17 mouse cellular contexts compared by ENCODE assay signal in the genomic region with DNA sequence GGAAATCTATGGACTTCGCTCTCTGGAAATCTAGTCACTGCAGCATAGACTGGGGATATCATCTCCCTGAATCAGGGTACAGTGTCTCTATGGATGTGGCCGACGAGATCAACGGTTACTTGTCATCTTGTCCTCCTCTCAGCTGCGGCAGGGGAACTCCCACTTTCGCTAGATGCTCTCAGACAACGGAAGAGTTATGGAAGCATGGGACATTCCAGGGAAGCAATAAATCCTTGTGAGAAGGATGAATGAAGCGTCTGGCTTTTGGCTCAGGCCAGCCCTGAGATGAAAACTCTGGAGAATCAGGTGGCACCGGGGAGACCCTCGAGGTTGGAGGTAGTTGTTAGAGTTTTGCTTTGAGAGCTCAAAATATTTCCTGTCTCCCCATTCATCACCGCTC.
"Had no signal": no experiment of that assay in that cellular context is flagged by ENCODE, and none has a peak within 500 bp of the region (broad histone marks: within the 10 kb centered on the region; RNA-seq: fewer than 3 reads in every experiment).

No protein-coding gene starts in this region.

- ATAC-seq: hindbrain, embryonic 16.5 days; inflammation-experienced regulatory T-cells, adult 6 months; intestine, embryonic 15.5 days; liver, embryonic 12.5 days had no signal

- H3K9ac ChIP-seq: heart, embryonic 12.5 days; hindbrain, embryonic 12.5 days; hindbrain, embryonic 14.5 days; intestine, embryonic 15.5 days; kidney, embryonic 15.5 days; limb, embryonic 13.5 days; limb, embryonic 15.5 days; liver, embryonic 12.5 days; liver, embryonic 14.5 days had no signal

- DNase-seq: gastrocnemius, postnatal 10 days; kidney, postnatal 10 days; kidney, postnatal 25 days had no signal

- H3K4me3 ChIP-seq: heart, embryonic 10.5 days; heart, embryonic 12.5 days; hindbrain, embryonic 10.5 days; hindbrain, embryonic 12.5 days; intestine, embryonic 15.5 days; kidney, embryonic 15.5 days; layer of hippocampus, adult 2 months; limb, embryonic 13.5 days; limb, embryonic 15.5 days; liver, embryonic 12.5 days had no signal

- H3K4me1 ChIP-seq: intestine, embryonic 15.5 days; liver, embryonic 12.5 days had no signal

- H3K27ac ChIP-seq: heart, embryonic 10.5 days; hindbrain, embryonic 12.5 days; hindbrain, embryonic 14.5 days; intestine, embryonic 15.5 days; kidney, embryonic 15.5 days; layer of hippocampus, adult 2 months; limb, embryonic 13.5 days; limb, embryonic 15.5 days; liver, embryonic 12.5 days; liver, embryonic 14.5 days had no signal

- H3K27me3 ChIP-seq: hindbrain, embryonic 12.5 days had no signal

- H3K36me3 ChIP-seq: heart, embryonic 10.5 days; heart, embryonic 12.5 days; hindbrain, embryonic 10.5 days; hindbrain, embryonic 12.5 days; intestine, embryonic 15.5 days; kidney, embryonic 15.5 days; limb, embryonic 13.5 days; limb, embryonic 15.5 days; liver, embryonic 12.5 days had no signal

- H3K4me2 ChIP-seq: heart, embryonic 12.5 days; hindbrain, embryonic 12.5 days; hindbrain, embryonic 14.5 days; intestine, embryonic 15.5 days; kidney, embryonic 15.5 days; limb, embryonic 13.5 days; limb, embryonic 15.5 days; liver, embryonic 12.5 days had no signal

- H3K9me3 ChIP-seq: heart, embryonic 10.5 days; heart, embryonic 12.5 days; hindbrain, embryonic 10.5 days; hindbrain, embryonic 12.5 days; intestine, embryonic 15.5 days; kidney, embryonic 15.5 days; limb, embryonic 13.5 days; limb, embryonic 15.5 days; liver, embryonic 12.5 days had no signal
